ENCODE assay signal across 19 mouse cellular contexts in genomic region chr16:50366556-50366955, GRCm38 (mm10).
A peak's percentile ranks its signal among the peaks of the same experiment; 100 is the strongest.
DNase-seq lines count a peak whose midpoint lies in the region; ATAC-seq and TF ChIP-seq lines count a peak whose summit lies in the region.
"Had no signal": no experiment of that assay in that cellular context is flagged by ENCODE, and none has a peak within 500 bp of the region (broad histone marks: within the 10 kb centered on the region; RNA-seq: fewer than 3 reads in every experiment).

No protein-coding gene starts in this region.

- peaks cover 26% of the 10 kb centered on the region for H3K4me1 ChIP-seq in heart, embryonic 12.5 days (replicated peaks)
- H3K4me1 ChIP-seq in heart, embryonic 16.5 days (ENCODE audit: control insufficient read depth, insufficient read depth, low read length) = peaks cover 25% of the 10 kb centered on the region
- peaks cover 4 to 11% of the 10 kb centered on the region in 2 experiments for H3K4me1 ChIP-seq in MEL (ENCODE audit: control insufficient read depth in 1 of 2, insufficient read depth in 2 of 2, low read length in 2 of 2)

- no peak for TF ChIP-seq RAD21 in MEL (IDR thresholded peaks at IDR 0.05; ENCODE audit: low read depth, low read length)

- ATAC-seq in heart, embryonic 12.5 days (ENCODE audit: insufficient number of reproducible peaks, low FRiP score) = no peak
- no peak for ATAC-seq in heart, embryonic 16.5 days (replicated peaks; ENCODE audit: extremely low read depth, insufficient read depth, low FRiP score)
- peak; percentile 50; the same call in 1 of the 2 replicates for ATAC-seq in common myeloid progenitor, adult 5-6 weeks (replicated peaks; ENCODE audit: low read depth, poor library complexity, severe bottlenecking)
- ATAC-seq: forebrain, embryonic 15.5 days; hindbrain, embryonic 16.5 days had no signal

- no peak for DNase-seq in heart, postnatal 4 days
- no peak for DNase-seq in heart, adult 18-20 months
- peak; percentile 59 for DNase-seq in MEL (ENCODE audit: low read depth, low spot score)
- DNase-seq in gastrocnemius, postnatal 25 days = no peak
- no peak for DNase-seq in ovary, adult 18-20 months (ENCODE audit: low spot score)
- DNase-seq: adrenal gland, adult 2 months; adrenal gland, postnatal 36 days; cerebellum, adult 11 months; cerebellum, adult 8-10 months; cerebellum, postnatal 14 days; kidney, adult 11 months; kidney, adult 9 months had no signal

- no peak overlapping the region; the same call in 1 of the 2 replicates for H3K27ac ChIP-seq in heart, embryonic 12.5 days (ENCODE audit: poor library complexity, severe bottlenecking)
- no peak overlapping the region for H3K27ac ChIP-seq in heart, embryonic 16.5 days (ENCODE audit: low read length)
- H3K27ac ChIP-seq in MEL (ENCODE audit: control insufficient read depth, low read depth, low read length) = no peak overlapping the region
- H3K27ac ChIP-seq: embryonic facial prominence, embryonic 12.5 days; forebrain, embryonic 15.5 days; heart, embryonic 10.5 days had no signal

- no peak; a peak in 1 of 4 replicates for TF ChIP-seq EP300 in MEL (IDR thresholded peaks at IDR 0.05; ENCODE audit: low read depth in 1 of 2, low read length in 2 of 2)

- H3K9me3 ChIP-seq in heart, embryonic 12.5 days (replicated peaks) = no peaks in the 10 kb centered on the region
- no peaks in the 10 kb centered on the region for H3K9me3 ChIP-seq in heart, embryonic 16.5 days (replicated peaks; ENCODE audit: control insufficient read depth, low read length)
- no peaks in the 10 kb centered on the region for H3K9me3 ChIP-seq in MEL (replicated peaks; ENCODE audit: insufficient read depth, low read length)
- H3K9me3 ChIP-seq: embryonic facial prominence, embryonic 12.5 days; forebrain, embryonic 15.5 days; heart, embryonic 10.5 days had no signal

- no peak for TF ChIP-seq POLR2A in MEL (IDR thresholded peaks at IDR 0.05; ENCODE audit: control insufficient read depth in 1 of 2, insufficient read depth in 1 of 2, low read depth in 1 of 2, low read length in 2 of 2, poor library complexity in 1 of 2)

- no peaks in the 10 kb centered on the region for H3K79me2 ChIP-seq in MEL (ENCODE audit: control insufficient read depth, insufficient read depth, low read length, poor library complexity)

- no peaks in the 10 kb centered on the region for H3K36me3 ChIP-seq in heart, embryonic 12.5 days
- H3K36me3 ChIP-seq in heart, embryonic 16.5 days (ENCODE audit: control insufficient read depth, insufficient read depth) = no peaks in the 10 kb centered on the region
- peaks cover 0 to 19% of the 10 kb centered on the region in 2 experiments; a peak in 2 of 4 replicates for H3K36me3 ChIP-seq in MEL (ENCODE audit: control insufficient read depth in 1 of 2, insufficient read depth in 2 of 2, low read length in 2 of 2)
- H3K36me3 ChIP-seq: embryonic facial prominence, embryonic 12.5 days; forebrain, embryonic 15.5 days; heart, embryonic 10.5 days had no signal

- no peaks in the 10 kb centered on the region for H3K27me3 ChIP-seq in heart, embryonic 12.5 days (replicated peaks)
- no peaks in the 10 kb centered on the region for H3K27me3 ChIP-seq in heart, embryonic 16.5 days (ENCODE audit: control insufficient read depth, insufficient read depth, low read length)
- no peaks in the 10 kb centered on the region for H3K27me3 ChIP-seq in MEL (ENCODE audit: control insufficient read depth in 1 of 2, insufficient read depth in 2 of 2, low read length in 2 of 2)
- H3K27me3 ChIP-seq: embryonic facial prominence, embryonic 12.5 days; forebrain, embryonic 15.5 days had no signal

- 27% methylated on average over 5 of the region's 5 CpGs for WGBS in heart, embryonic 12.5 days
- WGBS in heart, embryonic 16.5 days = 29% methylated on average over 5 of the region's 5 CpGs

- TF ChIP-seq CTCF in MEL (IDR thresholded peaks at IDR 0.05 in 2 of 3, conservative IDR thresholded peaks at IDR 0.05 in 1 of 3; ENCODE audit: control insufficient read depth in 1 of 3, insufficient read depth in 1 of 3, low read depth in 2 of 3, low read length in 3 of 3, poor library complexity in 1 of 3, severe bottlenecking in 1 of 3) = no peak

- H3K9ac ChIP-seq in heart, embryonic 12.5 days = no peak overlapping the region
- no peak overlapping the region for H3K9ac ChIP-seq in heart, embryonic 16.5 days (ENCODE audit: low read length)
- H3K9ac ChIP-seq in MEL (ENCODE audit: control insufficient read depth, low read depth, low read length, poor library complexity, severe bottlenecking) = no peak overlapping the region
- H3K9ac ChIP-seq: embryonic facial prominence, embryonic 12.5 days; forebrain, embryonic 15.5 days had no signal

- H3K4me2 ChIP-seq in heart, embryonic 12.5 days = 0 out of 2 replicates have a peak overlapping the region, but pooled peaks have one; percentile 28
- peak overlapping the region; percentile 2; the same call in 1 of the 2 replicates for H3K4me2 ChIP-seq in heart, embryonic 16.5 days (ENCODE audit: low read depth, low read length)
- H3K4me2 ChIP-seq: embryonic facial prominence, embryonic 12.5 days; forebrain, embryonic 15.5 days had no signal

- H3K4me3 ChIP-seq in heart, embryonic 12.5 days = no peak overlapping the region
- H3K4me3 ChIP-seq in heart, embryonic 16.5 days (ENCODE audit: low read length) = no peak overlapping the region
- H3K4me3 ChIP-seq in MEL (ENCODE audit: control insufficient read depth in 1 of 2, insufficient read depth in 1 of 2, low read depth in 2 of 2, low read length in 2 of 2) = no peak overlapping the region
- H3K4me3 ChIP-seq: embryonic facial prominence, embryonic 12.5 days; forebrain, embryonic 15.5 days; heart, embryonic 10.5 days had no signal

TF ChIP-seq in MEL, 35 proteins besides CTCF, POLR2A, EP300 and RAD21:
- TF ChIP-seq GABPA (IDR thresholded peaks at IDR 0.05; ENCODE audit: low read depth, low read length) (no peak), ZNF384 (IDR thresholded peaks at IDR 0.05; ENCODE audit: low read depth, low read length) (no peak), GATA1 (IDR thresholded peaks at IDR 0.05; ENCODE audit: low read depth, low read length) (peak; percentile 79)
TF ChIP-seq in MEL: peak in this region for 1.
